Mouse (Mus musculus): Measurements from ENCODE around the gene Gm27021.
A peak's percentile ranks its signal among the peaks of the same experiment; 100 is the strongest.

Gene Gm27021

GRCm38 (mm10) chr8:120634329-120634839 lies 33.5 kb downstream of the Gm27021 start:
- peak; percentile 79 for DNase-seq

- DNase-seq = no peak
Measured at GRCm38 (mm10) chr8:120633665-120634271, 34.1 kb downstream of the Gm27021 start.

- DNase-seq = no peak
Measured at GRCm38 (mm10) chr8:120632969-120633664, 34.8 kb downstream of the Gm27021 start.

GRCm38 (mm10) chr8:120631441-120632375 lies 36.2 kb downstream of the Gm27021 start:
- DNase-seq = no peak

- no peak for DNase-seq
Measured at GRCm38 (mm10) chr8:120630848-120631247, 37.0 kb downstream of the Gm27021 start.

- DNase-seq = no peak
Measured at GRCm38 (mm10) chr8:120630031-120630430, 37.8 kb downstream of the Gm27021 start.

GRCm38 (mm10) chr8:120627298-120627697 lies 40.6 kb downstream of the Gm27021 start:
- no peak for DNase-seq

GRCm38 (mm10) chr8:120626461-120626860 lies 41.4 kb downstream of the Gm27021 start:
- no peak for DNase-seq

- no peak for DNase-seq
Measured at GRCm38 (mm10) chr8:120623608-120624007, 44.3 kb downstream of the Gm27021 start.

GRCm38 (mm10) chr8:120622161-120622560 lies 45.7 kb downstream of the Gm27021 start:
- DNase-seq = no peak

- no peak for DNase-seq
Measured at GRCm38 (mm10) chr8:120620441-120620840, 47.4 kb downstream of the Gm27021 start.

GRCm38 (mm10) chr8:120619235-120620180 lies 48.4 kb downstream of the Gm27021 start:
- DNase-seq = no peak

GRCm38 (mm10) chr8:120618110-120618509 lies 49.8 kb downstream of the Gm27021 start:
- DNase-seq = peak; percentile 58

- no peak for DNase-seq
Measured at GRCm38 (mm10) chr8:120616663-120617626, 50.9 kb downstream of the Gm27021 start.

GRCm38 (mm10) chr8:120614491-120614890 lies 53.4 kb downstream of the Gm27021 start:
- DNase-seq = no peak

GRCm38 (mm10) chr8:120610824-120611223 lies 57.1 kb downstream of the Gm27021 start:
- no peak for DNase-seq

GRCm38 (mm10) chr8:120607885-120608284 lies 60.0 kb downstream of the Gm27021 start:
- peak; percentile 81 for DNase-seq

GRCm38 (mm10) chr8:120607460-120607859 lies 60.4 kb downstream of the Gm27021 start:
- DNase-seq = no peak

GRCm38 (mm10) chr8:120602672-120603071 lies 65.2 kb downstream of the Gm27021 start:
- no peak for DNase-seq

- peak; percentile 89 for DNase-seq
Measured at GRCm38 (mm10) chr8:120599504-120599903, 68.4 kb downstream of the Gm27021 start.

GRCm38 (mm10) chr8:120598579-120598978 lies 69.3 kb downstream of the Gm27021 start:
- DNase-seq = no peak

Measured in kidney, adult 9 months (tissue).